Mouse (Mus musculus) heart, embryonic 11.5 days (tissue): Measurements from ENCODE around the gene Skil. TPM values are rescaled to one million over a fixed set of nuclear protein-coding genes. Genes with fewer than 3 reads are reported as not detected.

ENCODE experiments used
- ATAC-seq: fragments of 200-750 bp; cut with Nextera tagmentation; replicated peaks from 2 replicates; pipeline ENCODE4 v1.8.0; 2017; ENCODE audit warnings: moderate library complexity; ENCODE audit not compliant: insufficient number of reproducible peaks, low FRiP score, low TSS enrichment
- H3K27ac ChIP-seq: fragments of 300-500 bp; sonication (generic); 2 replicates; pipeline ENCODE4 v1.5.1; 2014; ENCODE audit warnings: mild to moderate bottlenecking, low read depth, low read length
- H3K27me3 ChIP-seq: fragments of 300-500 bp; sonication (generic); 2 replicates; pipeline ENCODE4 v1.6.1; 2014; ENCODE audit warnings: mild to moderate bottlenecking, low read length, mixed read lengths; ENCODE audit not compliant: control insufficient read depth, insufficient read depth
- H3K36me3 ChIP-seq: fragments of 300-500 bp; sonication (generic); 2 replicates; pipeline ENCODE4 v1.6.1; 2014; ENCODE audit warnings: mild to moderate bottlenecking, low read length, moderate library complexity, mixed read lengths; ENCODE audit not compliant: control insufficient read depth, insufficient read depth
- H3K4me1 ChIP-seq: fragments of 300-500 bp; sonication (generic); 2 replicates; pipeline ENCODE4 v1.6.1; 2014; ENCODE audit warnings: low read length; ENCODE audit not compliant: control insufficient read depth, insufficient read depth
- H3K4me2 ChIP-seq: fragments of 300-500 bp; sonication (generic); 2 replicates; pipeline ENCODE4 v1.6.1; 2014; ENCODE audit warnings: mild to moderate bottlenecking, moderate library complexity
- H3K4me3 ChIP-seq: fragments of 300-500 bp; sonication (generic); 2 replicates; pipeline ENCODE4 v1.5.1; 2014; ENCODE audit warnings: low read depth, low read length
- H3K9ac ChIP-seq: fragments of 300-500 bp; sonication (generic); 2 replicates; pipeline ENCODE4 v1.6.1; 2014; ENCODE audit warnings: mild to moderate bottlenecking, low read depth, low read length, moderate library complexity
- H3K9me3 ChIP-seq: fragments of 300-500 bp; sonication (generic); replicated peaks from 2 replicates; pipeline ENCODE4 v1.6.1; 2016; ENCODE audit warnings: low read length; ENCODE audit not compliant: control insufficient read depth
- WGBS: fragments of 180-500 bp; shearing (Covaris S2); extraction: QIAGEN DNeasy Blood & Tissue Kit; methylation state at CpG from one replicate; pipeline ENCODE4 v1.1.7; 2014; ENCODE audit not compliant: insufficient replicate concordance; 5-methylcytosine and 5-hydroxymethylcytosine counted together
- polyA plus RNA-seq: library from polyadenylated mRNA; unstranded; fragments of >200 nt; fragmentation: Nextera tagmentation; extraction: Ambion mirVana; gene quantifications from 2 replicates; pipeline ENCODE4 v1.2.1, GENCODE M21; 2014

Skil gene
- polyA plus RNA-seq, 1 experiment from 2014 or later, result 32.4 TPM

DNA sequence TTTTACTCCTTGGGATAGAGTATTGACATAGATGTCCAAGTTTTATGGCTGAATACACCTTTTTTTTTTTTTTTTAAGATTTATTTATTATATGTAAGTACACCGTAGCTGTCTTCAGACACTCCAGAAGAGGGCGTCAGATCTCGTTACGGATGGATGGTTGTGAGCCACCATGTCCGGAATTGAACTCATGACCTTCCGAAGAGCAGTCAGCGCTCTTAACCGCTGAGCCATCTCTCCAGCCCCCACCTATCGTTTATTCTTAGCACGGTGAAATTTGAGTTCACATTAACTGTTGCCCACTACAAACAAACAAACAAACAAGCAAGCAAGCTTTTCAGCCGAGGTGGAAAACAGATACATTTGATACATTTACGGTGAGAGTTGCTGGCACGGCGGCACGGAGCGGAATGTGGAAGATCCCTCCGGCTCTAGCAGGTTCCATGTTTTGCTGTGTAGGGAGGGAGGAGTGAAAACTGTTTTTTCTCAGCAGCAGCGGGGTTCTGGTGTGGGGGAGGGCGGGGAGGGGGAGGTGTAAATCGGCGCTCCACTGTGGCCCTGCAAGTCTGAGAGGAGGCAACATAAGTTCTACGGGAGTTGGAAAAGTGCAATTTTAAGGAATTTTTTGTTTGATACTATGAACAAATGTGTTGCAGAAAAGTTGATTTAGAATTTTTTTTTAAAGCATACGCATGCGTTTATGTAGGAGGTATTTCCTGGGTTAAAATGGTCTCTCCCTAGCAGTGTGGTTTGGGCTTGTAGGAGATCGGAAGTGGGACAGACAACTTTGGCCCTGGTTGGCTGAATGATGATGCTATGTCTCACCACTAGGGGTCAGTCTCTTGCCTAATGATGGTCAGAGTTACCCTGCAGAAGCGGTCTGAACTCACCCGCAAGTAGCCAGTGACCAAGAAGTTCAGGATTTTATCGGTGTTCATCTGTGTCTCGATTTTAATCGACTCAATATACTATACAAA lies 37.9 kb upstream of the Skil start:
- Histone ChIP-seq H3K27ac (peak overlapping the region; percentile 76), H3K36me3 (no peaks in the 10 kb centered on the region), H3K4me2 (peak overlapping the region; percentile 68), H3K4me1 (no peaks in the 10 kb centered on the region), H3K9me3 (no peaks in the 10 kb centered on the region), H3K27me3 (no peaks in the 10 kb centered on the region), H3K9ac (peak overlapping the region; percentile 52), H3K4me3 (peak overlapping the region; percentile 45)
- peak; percentile 80 for ATAC-seq
- WGBS, result 2% methylated on average over 30 of the region's 30 CpGs

DNA sequence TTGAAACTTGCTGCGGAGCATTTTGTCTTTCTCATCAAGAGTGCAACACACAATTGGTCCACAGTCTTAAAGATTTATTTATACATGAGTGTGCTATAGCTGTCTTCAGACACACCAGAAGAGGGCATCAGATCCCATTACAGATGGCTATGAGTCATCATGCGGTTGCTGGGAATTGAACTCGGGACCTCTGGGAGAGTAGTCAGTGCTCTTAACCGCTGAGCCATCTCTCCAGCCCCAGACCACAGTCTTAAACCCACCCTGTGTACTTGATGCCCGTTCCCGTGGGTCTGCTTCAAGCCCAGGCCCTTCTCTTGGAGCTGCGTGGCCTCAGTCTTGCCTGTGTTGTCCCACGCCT lies 34.1 kb upstream of the Skil start:
- Histone ChIP-seq H3K4me3 (no peak overlapping the region), H3K27ac (no peak overlapping the region), H3K9me3 (no peaks in the 10 kb centered on the region), H3K9ac (no peak overlapping the region), H3K4me1 (no peaks in the 10 kb centered on the region), H3K36me3 (no peaks in the 10 kb centered on the region), H3K27me3 (no peaks in the 10 kb centered on the region), H3K4me2 (no peak overlapping the region)
- ATAC-seq, result no peak
- WGBS, result 83% methylated on average over 8 of the region's 8 CpGs

DNA sequence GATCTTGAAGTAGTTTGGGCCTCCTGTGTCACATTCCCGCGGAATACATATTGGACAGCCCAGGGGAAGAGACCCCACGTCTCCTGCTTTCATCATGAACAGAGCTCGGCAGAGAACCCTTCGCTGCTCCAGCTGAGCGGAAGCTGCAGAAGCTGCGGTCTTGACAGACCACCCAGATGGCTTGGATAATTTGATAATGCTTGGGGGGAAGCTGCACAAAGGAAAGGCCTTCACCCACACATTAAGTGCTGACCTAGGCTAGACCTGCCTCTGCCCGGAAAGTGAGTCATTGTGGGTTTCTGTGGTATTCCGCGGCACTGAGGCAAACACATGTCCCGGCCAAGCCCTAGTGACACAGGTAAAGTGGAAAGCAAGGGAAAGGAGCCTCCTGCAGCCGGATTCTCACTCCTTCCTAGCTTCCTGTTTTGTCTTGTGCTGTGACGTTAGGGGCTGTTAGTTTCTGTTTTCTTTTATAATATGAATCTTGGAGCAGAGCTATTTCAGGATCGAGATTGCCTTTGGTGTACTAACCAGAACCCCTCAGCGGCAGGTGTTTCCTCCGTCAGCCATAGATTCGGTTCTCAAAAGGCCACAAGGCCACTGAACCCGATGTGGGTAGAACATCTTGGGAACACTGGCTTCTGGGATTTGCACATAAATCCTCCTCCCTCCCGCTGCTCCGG lies 33.6 kb upstream of the Skil start:
- no peaks in the 10 kb centered on the region for H3K9me3 ChIP-seq
- H3K36me3 ChIP-seq, result no peaks in the 10 kb centered on the region
- no peak for ATAC-seq
- H3K9ac ChIP-seq, result no peak overlapping the region
- no peak overlapping the region for H3K4me3 ChIP-seq
- H3K27me3 ChIP-seq, result no peaks in the 10 kb centered on the region
- no peaks in the 10 kb centered on the region for H3K4me1 ChIP-seq
- H3K27ac ChIP-seq, result no peak overlapping the region
- 73% methylated on average over 20 of the region's 20 CpGs for WGBS
- H3K4me2 ChIP-seq, result no peak overlapping the region

DNA sequence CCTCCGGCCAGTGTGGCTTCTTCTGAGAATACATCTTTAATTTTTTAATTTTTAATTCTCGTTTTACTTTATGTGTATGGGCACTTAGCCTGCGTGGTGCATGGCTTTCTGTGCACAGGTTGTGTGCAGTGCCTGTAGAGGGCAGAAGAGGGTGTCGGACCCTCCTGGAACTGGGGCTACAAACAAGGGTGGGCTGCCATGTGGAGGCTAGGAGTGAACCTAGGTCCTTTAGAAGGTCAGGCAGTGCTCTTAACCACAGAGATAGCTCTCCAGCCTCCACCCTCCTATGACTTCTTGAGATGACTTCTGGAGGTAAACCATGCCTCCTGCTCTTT lies 33.1 kb upstream of the Skil start:
- Histone ChIP-seq H3K27ac (no peak overlapping the region), H3K36me3 (no peaks in the 10 kb centered on the region), H3K9me3 (no peaks in the 10 kb centered on the region), H3K4me3 (no peak overlapping the region), H3K4me2 (no peak overlapping the region), H3K27me3 (no peaks in the 10 kb centered on the region), H3K4me1 (no peaks in the 10 kb centered on the region), H3K9ac (no peak overlapping the region)
- 69% methylated on average over 4 of the region's 4 CpGs for WGBS
- no peak for ATAC-seq

DNA sequence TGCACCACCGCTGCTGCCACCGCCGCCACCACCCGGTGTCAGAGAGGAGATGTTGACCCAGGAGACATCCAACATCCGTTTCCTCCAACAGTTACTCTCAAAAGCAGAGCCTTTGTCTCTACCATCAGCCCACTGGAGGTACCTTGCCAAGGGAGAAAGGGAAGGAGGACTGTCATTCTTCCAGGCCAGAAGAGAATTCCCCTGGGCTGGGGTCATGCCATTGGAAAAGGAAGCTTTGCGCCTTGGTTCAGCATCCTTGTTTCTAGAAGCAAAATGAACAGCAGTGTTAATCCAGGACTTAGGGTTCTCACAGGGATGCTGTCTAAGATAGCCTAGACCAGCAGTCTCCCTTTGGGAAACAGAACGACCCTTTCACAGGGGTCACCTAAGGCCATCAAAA lies 32.5 kb upstream of the Skil start:
- Histone ChIP-seq H3K4me1 (no peaks in the 10 kb centered on the region), H3K4me2 (no peak overlapping the region), H3K4me3 (no peak overlapping the region), H3K27ac (no peak overlapping the region), H3K36me3 (no peaks in the 10 kb centered on the region), H3K27me3 (no peaks in the 10 kb centered on the region), H3K9ac (no peak overlapping the region), H3K9me3 (no peaks in the 10 kb centered on the region)
- ATAC-seq, result no peak
- WGBS, result 81% methylated on average over 7 of the region's 7 CpGs

DNA sequence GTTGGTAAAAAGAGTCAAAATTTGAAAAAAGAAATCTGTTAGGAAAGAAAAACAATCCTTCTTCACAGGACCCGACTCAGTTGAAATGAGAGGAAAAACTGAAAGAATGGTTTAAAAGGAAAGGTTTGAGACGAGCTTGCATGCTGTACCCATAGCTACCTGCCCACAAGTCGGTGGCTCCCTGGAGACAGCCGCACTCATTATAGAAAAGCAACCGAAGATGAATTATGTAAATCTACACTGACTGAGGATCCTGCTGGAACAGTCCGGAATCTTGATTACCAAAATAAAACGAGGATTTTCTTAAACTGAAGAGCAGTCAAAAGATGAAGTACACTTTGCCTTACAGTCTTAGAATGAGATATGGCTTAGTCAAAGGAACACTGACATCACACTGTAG lies 26.4 kb upstream of the Skil start:
- no peak overlapping the region for H3K4me2 ChIP-seq
- no peak overlapping the region for H3K4me3 ChIP-seq
- 86% methylated on average over 7 of the region's 7 CpGs for WGBS
- H3K27me3 ChIP-seq, result no peaks in the 10 kb centered on the region
- H3K4me1 ChIP-seq, result no peaks in the 10 kb centered on the region
- no peaks in the 10 kb centered on the region for H3K36me3 ChIP-seq
- ATAC-seq, result no peak
- H3K27ac ChIP-seq, result no peak overlapping the region
- no peaks in the 10 kb centered on the region for H3K9me3 ChIP-seq
- H3K9ac ChIP-seq, result no peak overlapping the region

GRCm38 (mm10) chr3:31071804-31072203 lies 23.1 kb upstream of the Skil start:
- H3K9me3 ChIP-seq, result no peaks in the 10 kb centered on the region
- no peak overlapping the region for H3K4me3 ChIP-seq
- H3K27ac ChIP-seq, result no peak overlapping the region
- WGBS, result 85% methylated on average over 14 of the region's 14 CpGs
- H3K4me1 ChIP-seq, result no peaks in the 10 kb centered on the region
- no peak for ATAC-seq
- no peaks in the 10 kb centered on the region for H3K27me3 ChIP-seq
- no peak overlapping the region for H3K9ac ChIP-seq
- no peaks in the 10 kb centered on the region for H3K36me3 ChIP-seq
- no peak overlapping the region for H3K4me2 ChIP-seq

- H3K4me1 ChIP-seq, result no peaks in the 10 kb centered on the region
- no peaks in the 10 kb centered on the region for H3K9me3 ChIP-seq
- no peak overlapping the region for H3K9ac ChIP-seq
- H3K27ac ChIP-seq, result no peak overlapping the region
- H3K27me3 ChIP-seq, result no peaks in the 10 kb centered on the region
- no peaks in the 10 kb centered on the region for H3K36me3 ChIP-seq
- no peak overlapping the region for H3K4me2 ChIP-seq
- WGBS, result 52% methylated on average over 11 of the region's 11 CpGs
- ATAC-seq, result no peak
- H3K4me3 ChIP-seq, result no peak overlapping the region
Measured at GRCm38 (mm10) chr3:31075808-31076207, 19.1 kb upstream of the Skil start.
